Mouse (Mus musculus): ENCODE data around the gene Zcchc4.

DNA sequence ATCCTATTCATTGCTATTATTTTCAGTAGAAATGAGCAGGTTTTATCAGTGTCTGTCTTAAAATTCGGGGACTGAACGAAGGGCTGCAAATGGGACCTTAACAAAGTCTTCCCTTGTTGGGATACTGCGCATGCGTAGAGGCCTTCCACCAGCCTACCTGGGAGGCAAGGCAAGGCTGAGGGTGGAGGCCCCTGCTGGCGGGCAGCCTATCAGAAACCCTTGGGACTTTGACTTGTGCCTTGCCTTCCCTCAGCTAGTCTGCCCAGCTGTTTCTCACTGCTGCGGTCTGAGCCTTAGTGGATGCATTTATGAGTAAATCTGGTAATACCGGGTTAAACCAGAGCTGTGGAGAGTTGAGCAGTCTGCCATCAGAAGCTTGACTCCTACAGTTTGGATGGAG is 38.1 kb downstream of the Zcchc4 start:
- TF ChIP-seq CTCF (IDR thresholded peaks at IDR 0.05; ENCODE audit: low read depth) (no peak), EP300 (optimal IDR thresholded peaks at IDR 0.05) (no peak)

Data from stomach, postnatal 0 days (tissue).